Mouse (Mus musculus) ZHBTc4 (cell line): ENCODE data around the gene Kti12.

Experiments used
- DNase-seq: peaks from one replicate; pipeline ENCODE4 v3.0.0-alpha.2; 2011; ENCODE audit warnings: low read depth, low spot score

The Kti12 gene

GRCm38 (mm10) chr4:108869730-108870374 is 22.3 kb downstream of the Kti12 start:
- DNase-seq: peak; percentile 92

- DNase-seq: peak; percentile 58
These were observed 26.2 kb downstream of the Kti12 start for GRCm38 (mm10) chr4:108873746-108874145.

- no peak for DNase-seq
These were observed 30.3 kb downstream of the Kti12 start for GRCm38 (mm10) chr4:108877901-108878300.

- DNase-seq: peak; percentile 88
These were observed 31.6 kb downstream of the Kti12 start, which contains the start of gene Rab3b for GRCm38 (mm10) chr4:108878963-108879822. Gene Rab3b (plus strand): TSS chr4:108879063.

- DNase-seq: peak; percentile 87
These were observed 36.2 kb downstream of the Kti12 start for GRCm38 (mm10) chr4:108883815-108884214.

GRCm38 (mm10) chr4:108887456-108887855 is 39.9 kb downstream of the Kti12 start:
- no peak for DNase-seq

- no peak for DNase-seq
These were observed 43.3 kb downstream of the Kti12 start for GRCm38 (mm10) chr4:108890876-108891275.
